Mouse (Mus musculus) thymus, postnatal 0 days (tissue): ENCODE data around the gene Has3. TPM values are rescaled to one million over a fixed set of nuclear protein-coding genes. Genes with fewer than 3 reads are reported as not detected.
"Not testable (repeated sequence)": the region's sequence is repeated elsewhere in the genome, so short reads cannot be mapped to it uniquely, and the experiment has no call there.

Source experiments
- DNase-seq: peaks from one replicate; pipeline ENCODE4 v3.0.0-alpha.2; 2015; ENCODE audit warnings: low spot score
- polyA plus RNA-seq: library from polyadenylated mRNA; unstranded; fragments of >200 nt; fragmentation: Nextera tagmentation; extraction: Ambion mirVana; gene quantifications from 2 replicates; pipeline ENCODE4 v1.2.1, GENCODE M21; 2015

The Has3 gene
- polyA plus RNA-seq, 1 experiment from 2014 or later, result 0.56 TPM

DNA sequence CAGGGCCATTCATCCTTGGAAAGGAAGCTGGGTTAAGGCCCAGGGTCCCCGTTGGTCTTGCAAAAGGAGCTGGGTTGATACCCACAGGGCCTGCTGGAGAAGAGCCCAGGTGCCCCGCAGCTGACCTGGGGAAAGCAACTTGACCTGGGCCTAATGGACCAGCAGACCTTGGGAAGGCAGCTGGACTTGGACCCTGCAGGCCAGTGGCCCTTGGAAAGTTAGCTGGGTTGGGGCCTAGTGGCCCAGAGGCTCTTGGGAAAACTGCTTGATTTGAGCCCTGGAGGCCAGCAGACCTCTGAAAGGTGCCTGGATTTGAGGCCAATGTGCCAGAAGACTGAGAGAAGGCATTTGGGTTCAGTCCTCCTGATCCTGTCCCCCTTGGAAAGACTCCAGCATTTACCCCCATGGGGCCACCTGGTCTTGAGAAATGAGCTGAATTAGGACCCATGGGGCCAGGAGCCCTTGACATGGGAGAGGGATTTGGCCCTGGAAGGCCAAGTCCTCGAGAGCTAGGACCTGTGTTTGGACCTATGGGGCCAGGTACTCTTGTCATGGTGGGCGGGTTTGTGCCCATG is 14.9 kb downstream of the Has3 start:
- not testable (repeated sequence) for DNase-seq

DNA sequence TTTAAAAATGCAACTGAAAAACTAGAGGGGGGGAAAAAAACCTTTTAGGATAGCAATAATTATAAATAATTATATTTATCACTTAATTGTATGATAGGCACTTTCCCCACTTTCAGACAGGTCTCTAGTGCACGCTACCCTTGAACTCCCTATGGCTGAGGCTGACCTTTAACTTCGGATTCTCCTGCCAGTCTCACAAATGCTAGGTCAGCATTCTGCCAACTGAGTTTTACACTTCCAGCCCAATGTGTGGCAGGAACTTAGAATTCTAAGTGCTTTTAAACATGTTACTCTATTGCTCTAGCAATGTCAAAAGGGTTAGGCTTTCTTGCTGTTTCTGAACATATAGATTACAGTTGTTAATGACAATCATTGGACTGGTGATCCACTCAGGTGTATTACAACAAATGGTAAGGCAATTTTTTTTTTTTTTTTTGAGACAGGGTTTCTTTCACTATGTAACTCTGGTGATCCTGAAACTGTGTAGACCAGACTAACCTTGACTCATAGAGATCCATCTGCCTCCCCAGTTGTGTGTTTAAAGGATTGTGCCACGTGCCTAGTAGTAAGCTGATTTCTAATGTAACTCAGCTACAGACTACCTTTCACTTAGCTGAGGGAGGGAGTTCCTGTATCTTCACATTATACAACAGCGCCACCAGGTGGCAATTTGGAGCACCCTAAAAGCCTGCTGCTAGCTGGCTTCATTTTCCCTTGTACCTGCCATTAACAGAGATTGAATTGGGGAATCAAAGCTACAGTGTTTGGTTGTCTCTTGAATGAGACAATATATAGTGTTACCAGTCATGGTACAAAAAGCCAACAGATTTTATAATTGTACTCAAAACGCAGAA is 17.5 kb downstream of the Has3 start:
- peak; percentile 81 for DNase-seq

DNA sequence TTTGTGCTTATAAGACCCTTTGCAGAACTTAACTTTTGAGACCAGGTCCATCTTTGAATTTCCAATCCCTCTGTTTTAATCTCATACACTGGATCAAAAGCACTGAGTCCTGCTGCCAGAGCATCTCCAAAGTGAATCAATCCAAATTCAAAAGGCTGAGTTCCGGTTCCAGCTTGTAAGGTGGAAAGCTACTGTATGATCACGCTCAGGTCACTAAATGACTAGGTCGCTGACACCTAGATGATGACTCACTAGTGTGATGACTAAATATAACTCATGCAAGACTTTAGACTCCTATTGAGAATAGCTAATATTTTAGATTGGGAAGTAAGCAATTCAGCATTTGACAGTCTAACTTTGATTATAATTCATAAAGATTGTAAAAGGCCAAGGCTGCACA is 18.8 kb downstream of the Has3 start:
- no peak for DNase-seq

DNA sequence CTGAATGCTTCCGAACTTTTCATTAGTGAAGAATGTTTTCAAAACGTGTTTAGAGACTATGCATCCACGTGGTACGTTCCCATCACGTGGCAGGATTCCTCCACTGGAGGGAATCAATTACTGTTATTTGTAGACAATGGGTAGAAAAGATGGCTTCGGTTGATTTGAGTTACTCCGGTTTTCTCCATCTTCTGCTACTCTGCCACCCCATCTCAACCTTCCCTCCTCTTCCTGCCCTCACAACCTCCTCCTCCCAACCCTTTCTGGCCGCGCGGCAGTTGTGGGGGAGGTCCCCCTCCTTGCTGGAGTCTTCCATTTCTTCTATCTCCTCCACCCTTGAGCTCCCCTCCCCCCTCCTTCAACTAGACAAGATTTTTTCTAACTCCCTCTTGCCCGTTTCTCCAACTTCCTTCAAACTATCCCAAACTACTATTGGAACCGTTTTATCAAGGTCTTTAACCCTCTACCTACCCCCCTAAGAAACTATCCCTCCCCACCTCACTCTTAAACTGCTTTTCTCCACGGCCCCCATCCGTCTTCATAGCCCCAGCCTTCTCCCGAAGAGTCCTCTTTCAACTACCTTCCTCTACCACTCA is 22.3 kb downstream of the Has3 start:
- peak; percentile 59 for DNase-seq

DNA sequence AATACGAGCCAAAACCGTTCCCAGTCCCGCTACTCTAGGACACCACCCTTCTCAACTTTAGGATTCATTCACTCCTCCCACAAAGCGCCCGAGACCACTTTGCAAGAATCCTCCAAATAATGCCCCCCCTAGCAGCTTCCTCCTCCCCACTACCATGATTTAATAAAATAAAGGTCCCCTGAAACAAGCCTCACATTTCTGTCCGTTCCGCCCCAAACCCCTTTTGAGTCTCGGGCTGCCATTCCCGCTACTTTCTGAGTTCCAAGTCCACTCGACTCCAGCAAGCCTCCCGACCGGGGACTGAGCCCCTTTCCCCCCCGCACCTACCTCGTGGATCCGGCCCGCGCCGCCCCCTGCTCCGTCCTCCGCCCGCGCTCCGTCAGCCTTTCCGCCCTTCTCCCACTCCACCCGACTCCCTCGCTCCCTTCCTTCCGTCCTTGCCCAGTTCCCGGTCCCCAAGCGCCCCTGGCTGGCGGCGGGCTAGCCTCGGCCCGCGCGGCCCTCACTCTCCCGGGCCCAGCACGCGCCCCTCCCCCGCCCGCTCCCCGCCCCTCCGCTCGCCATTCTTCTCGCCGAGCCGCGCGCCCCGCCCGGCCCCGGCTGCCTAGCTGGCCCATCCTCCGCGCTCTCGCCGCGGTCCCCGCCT is 22.9 kb downstream of the Has3 start:
- peak; percentile 38 for DNase-seq

DNA sequence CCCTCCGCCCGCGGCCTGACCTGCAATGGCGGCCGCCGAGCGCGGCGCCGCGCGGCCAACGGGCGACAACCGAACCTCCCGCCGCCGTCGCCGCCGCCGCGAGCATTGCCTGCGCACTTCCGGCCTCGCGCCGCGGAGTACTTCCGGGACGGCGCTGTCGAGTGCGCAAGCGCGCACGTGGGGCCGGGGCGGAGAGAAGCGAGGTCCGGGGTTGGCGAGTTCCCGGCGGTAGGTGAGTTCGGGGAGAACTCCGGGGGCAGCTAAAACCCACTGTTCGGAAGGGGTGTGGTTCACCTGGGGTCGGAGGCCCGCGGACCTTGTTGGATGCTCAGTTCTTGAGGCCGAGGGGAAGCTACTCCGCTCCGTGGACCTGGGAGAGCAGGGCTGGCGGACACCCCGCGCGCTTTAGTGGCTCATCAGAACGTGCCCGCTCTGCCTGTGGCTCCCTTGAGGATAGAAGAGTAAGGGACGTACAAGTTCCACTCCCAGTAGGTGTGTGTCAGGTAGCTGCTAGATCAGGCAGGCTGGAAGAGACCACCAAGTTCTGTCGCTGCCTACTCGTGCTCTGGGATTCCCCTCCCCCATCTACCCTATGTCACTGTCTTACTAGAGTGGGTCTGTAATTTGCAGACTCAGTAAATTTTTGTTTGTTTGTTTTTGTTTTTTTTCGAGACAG is 23.6 kb downstream of the Has3 start, which contains the start of gene Utp4:
Utp4 (plus strand) TSS at position 156 of the 676 bp plus-strand sequence.
- peak; percentile 91 for DNase-seq

DNA sequence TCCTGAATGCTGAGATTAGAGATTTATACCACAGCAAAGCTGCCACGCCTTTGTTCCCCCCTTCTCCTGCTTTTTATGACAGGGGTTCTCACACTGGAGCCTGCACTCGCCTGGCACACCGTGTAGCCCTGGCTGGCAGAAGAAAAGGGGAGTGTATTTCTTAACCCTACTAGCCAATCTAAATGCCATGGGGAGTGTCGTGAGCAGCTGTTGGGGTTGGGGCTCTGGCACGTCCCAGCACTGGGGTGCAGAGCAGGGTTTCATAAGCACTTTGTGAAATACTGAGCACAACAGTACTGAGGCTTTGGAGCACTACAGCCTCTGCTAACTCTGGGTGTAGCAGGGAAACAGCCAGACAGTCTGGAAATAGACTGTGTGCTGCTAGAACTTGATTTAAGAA is 29.4 kb downstream of the Has3 start:
- DNase-seq, result no peak

DNA sequence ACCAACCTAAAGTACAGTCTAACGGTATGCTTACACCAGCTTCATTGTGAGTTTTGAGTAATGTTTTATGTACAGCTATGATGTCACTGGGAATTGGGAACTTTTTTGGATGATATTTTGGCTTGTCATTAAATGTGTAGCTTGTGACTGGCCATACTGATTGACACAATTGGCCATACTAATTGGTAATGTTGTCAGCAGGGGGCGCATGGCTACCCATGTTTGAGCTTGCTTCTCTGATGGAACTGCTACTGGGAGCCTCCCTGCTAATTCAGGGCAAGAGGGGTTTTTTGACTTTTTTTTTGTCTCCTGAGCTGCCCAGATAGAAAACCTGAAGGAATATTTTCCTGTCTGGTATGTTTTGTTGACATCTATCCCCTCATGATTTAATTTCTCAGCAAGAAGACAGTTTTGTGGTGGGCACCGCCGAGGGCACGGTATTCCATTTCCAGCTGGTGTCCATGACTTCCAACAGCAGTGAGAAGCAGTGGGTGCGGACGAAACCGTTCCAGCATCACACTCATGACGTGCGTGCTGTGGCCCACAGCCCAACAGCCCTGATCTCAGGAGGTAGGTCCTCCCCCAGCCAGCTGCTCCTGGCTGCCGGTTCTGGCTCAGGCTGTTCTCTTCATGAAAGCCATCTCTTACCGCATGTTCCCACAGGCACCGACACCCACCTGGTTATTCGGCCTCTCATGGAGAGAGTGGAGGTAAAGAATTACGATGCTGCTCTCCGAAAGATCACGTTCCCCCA is 35.9 kb downstream of the Has3 start:
- no peak for DNase-seq

DNA sequence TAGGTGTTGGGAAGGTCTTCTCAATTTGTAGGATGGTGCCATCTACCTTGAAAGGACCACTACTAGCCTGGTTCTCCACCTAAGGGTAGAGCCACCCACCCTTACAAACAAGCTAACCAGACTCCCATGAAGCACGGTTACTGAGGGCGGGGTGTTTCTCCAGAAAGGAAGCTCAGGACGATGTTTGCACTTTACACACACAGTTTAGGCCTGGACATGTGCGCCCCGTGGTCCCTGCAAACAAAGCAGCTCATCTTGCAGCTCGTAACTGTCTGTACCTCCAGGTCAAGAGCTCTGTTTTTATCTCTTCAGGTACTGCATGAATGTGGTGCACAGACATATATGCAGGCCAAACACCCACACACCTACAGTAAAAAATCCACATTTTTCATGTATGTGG is 36.6 kb downstream of the Has3 start:
- DNase-seq, result no peak

DNA sequence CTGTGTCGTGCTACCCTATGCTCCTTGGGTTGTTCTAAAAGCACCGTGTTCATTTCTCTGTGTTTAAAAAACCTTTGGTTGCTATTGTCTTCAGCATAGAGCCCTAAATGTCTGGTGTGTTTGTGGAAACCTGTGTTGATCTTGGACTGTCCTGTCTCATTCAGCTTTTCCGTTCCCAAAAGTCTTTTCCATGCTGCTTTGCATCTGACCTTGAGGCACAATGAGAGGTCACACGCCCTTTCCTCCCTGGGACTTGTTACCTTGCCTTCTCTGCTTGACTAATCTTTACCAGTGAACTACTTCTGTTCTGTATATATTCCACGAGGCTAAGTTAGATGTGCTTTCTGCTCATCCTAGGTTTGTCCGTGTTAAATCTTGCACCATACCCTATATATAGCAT is 37.4 kb downstream of the Has3 start:
- no peak for DNase-seq

DNA sequence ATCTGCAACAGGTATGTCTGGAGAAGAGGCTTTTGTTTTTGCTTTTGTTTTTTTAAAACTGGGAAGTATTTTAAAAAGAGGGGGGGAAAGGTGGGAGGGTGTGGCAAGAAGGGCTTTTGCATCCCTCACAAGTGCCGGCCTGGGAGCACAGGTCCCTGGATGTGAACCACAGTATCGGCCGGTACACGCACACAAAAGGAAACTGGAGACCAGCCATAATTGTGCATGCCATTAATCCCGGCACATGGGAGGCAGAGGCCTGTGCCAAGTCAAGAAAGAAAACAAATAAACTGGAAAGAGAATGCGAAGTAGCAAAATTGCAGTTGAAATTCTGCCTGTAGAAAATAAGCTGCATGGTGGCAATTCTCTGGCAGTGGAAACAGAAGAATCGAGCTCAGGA is 38.2 kb downstream of the Has3 start:
- no peak for DNase-seq

DNA sequence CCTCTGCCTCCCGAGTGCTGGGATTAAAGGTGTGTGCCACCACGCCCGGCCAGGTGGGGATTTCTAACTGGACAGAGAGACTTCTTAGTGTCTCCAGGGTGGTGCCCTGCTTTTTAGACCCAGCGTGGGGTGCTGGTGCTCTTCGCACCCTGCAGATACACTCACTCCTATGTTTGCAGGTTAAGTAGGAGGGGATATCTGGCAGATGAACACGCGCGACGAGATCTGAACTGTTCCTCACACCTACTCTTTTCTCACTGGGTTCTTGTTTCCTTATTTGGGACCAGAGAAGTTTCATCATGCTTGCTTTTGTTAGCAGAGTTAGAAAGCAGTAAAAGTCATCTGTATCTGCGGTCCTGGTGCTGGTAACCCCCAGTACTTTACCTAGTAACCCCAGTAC is 43.6 kb downstream of the Has3 start:
- no peak for DNase-seq

DNA sequence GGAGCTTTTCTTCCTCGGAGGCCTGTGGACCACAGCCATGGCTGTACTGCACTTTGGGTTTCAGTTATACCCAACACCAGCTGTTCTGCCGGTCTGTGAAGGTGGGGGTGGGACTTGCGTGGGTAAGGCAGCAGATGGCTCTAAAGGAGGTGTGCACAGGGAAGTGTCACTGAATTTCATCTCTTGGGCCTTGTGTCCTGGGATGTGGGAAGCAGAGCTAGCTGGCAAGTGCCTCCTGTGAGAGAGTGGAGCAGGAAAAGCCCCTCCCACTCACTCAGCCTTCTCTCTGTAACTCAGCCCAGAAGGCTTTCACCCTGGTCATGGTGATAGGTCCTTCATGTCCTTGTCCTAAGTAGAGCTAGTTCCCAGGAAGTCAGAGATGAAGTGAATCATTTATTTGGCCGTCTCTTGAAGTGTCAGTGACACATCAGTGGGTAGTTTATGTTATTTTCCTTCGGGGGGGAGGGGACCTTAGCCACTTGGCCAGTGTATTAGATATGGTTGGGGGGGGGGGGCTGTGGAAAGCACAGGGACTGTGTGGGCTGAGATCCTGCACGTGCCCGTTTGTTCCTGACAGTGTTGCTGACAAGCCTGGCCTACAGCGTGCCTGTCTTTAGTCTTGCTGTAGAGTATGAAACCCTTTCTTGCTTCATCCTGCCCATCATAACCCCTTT is 49.8 kb downstream of the Has3 start:
- no peak for DNase-seq

DNA sequence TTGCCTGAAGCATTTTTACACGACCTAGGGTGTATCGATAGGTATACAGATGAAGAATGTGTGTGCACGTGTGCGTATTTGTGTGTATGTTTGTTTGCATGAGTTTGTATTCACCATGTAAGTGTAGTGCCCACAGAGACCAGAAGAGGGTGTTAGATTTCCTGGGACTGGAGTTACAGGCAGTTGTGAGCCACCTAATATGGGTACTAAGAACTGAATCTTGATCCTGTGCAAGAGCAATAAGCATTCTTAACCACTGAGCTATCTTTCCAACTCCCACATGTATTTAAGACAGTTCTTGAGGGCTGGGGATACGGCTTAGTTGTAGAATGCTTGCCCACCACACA is 50.3 kb downstream of the Has3 start:
- DNase-seq, result no peak

DNA sequence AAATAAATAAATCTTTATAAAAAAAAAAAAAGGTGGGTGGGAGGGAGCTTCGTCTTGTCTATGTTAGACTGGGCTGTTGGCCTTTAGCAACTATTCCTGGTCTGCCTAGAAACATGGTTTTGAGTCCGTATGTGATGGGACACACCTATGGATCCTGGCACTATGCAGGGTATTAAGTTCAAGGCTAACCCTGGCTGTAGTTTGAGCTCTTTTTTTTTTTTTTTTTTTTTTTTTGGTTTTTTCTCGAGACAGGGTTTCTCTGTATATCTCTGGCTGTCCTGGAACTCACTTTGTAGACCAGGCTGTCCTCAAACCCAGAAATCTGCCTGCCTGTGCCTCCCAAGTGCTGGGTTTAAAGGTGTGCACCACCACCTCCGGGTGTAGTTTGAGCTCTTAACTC is 54.0 kb downstream of the Has3 start:
- no peak for DNase-seq

DNA sequence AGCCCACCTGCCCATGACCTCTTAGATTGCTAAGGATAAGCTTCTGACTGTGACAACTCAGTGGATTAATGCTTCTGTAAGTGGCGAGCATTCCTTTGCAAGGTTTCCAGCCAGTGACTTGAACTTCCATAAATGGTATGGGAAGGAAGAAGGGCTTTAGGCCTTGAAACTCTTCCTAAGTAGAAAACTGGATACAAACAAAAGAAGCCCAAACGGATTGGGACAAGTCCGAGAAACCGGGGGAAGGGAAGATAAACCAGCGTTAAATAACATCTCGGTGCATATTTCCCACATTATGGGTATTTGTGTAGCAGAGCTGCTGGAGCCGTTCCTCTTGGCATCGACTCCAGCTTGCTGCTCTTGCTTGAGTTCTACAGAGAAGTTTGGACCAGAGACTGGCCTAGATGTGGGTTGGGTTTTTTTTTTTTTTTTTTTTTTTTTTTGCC is 54.9 kb downstream of the Has3 start:
- no peak for DNase-seq

DNA sequence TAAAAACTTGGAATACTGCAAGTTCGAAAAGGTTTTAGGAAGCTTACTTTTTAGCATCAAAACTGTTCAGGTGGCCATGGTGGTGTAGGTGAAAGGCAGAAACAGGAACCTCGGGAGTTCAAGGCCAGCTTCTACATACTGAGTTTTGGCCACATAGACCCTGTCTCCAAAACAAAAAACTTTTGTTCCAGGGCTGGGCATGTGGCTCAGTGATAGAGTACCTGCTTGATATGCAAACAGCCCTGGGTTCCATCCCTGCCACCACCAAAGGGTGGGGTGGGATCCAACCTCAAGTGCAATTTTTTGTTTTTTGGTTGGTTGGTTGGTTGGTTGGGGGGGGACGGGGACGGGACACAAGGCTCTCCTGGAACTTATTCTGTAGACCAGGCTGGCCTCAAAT is 55.4 kb downstream of the Has3 start:
- no peak for DNase-seq

DNA sequence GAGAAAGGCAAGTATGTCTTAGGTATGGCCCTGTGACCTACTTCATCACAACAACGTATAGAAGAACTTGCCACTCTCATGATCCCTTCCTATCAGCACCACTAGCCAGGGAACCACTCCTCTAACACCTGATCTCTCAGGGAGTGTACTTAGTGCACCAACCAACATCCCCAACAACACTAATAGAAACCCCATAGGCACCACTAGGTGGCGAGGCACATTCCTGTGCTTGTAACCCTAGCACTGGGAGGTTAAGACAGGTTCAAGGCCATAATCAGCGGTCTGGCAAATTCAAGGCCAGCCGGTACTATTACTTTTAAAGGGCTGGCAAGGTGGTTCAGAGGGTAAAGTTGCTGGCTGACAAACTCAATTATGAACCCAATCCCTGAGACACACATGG is 57.2 kb downstream of the Has3 start:
- DNase-seq, result peak; percentile 38

DNA sequence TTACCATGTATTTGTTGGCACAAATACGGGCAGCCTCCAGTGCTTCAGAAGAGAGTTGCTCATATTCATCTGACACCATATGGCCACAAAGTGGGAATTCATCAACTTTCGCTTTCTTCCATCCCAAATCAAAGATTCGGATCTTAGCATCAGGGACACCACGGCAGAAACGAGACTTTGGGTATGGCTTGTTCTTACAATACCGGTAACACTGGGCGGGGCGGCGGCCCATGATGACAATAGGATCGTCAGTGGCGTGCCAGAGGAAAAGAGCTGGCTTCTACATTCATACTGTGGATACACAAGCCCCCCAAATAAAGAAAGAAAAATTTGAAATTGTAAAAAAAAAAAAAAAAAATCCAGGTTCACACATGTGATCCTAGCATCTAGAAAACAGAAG is 58.1 kb downstream of the Has3 start:
- not testable (repeated sequence) for DNase-seq
